20 mouse cellular contexts compared by ENCODE assay signal in genomic region chr4:133348051-133348775, GRCm38 (mm10). TPM values are rescaled to one million over a fixed set of nuclear protein-coding genes. Genes with fewer than 3 reads are reported as not detected.
A peak's percentile ranks its signal among the peaks of the same experiment; 100 is the strongest.
DNase-seq lines count a peak whose midpoint lies in the region; TF ChIP-seq lines count a peak whose summit lies in the region.
"Had no signal": no experiment of that assay in that cellular context is flagged by ENCODE, and none has a peak within 500 bp of the region (broad histone marks: within the 10 kb centered on the region; RNA-seq: fewer than 3 reads in every experiment).

No protein-coding gene starts in this region.

- no peaks in the 10 kb centered on the region for H3K36me3 ChIP-seq in thymus, adult 2 months (ENCODE audit: control insufficient read depth, insufficient read depth, low read length)
- H3K36me3 ChIP-seq in ES-Bruce4 (ENCODE audit: control insufficient read depth, insufficient read depth, low read length, poor library complexity, severe bottlenecking), result no peaks in the 10 kb centered on the region
- H3K36me3 ChIP-seq: embryonic facial prominence, embryonic 15.5 days; forebrain, embryonic 15.5 days; heart, embryonic 13.5 days; hindbrain, embryonic 13.5 days had no signal

- no peaks in the 10 kb centered on the region for H3K27me3 ChIP-seq in thymus, adult 2 months (ENCODE audit: control insufficient read depth, insufficient read depth, low read length)
- H3K27me3 ChIP-seq in ES-Bruce4 (ENCODE audit: control insufficient read depth, insufficient read depth, low read length, poor library complexity, severe bottlenecking), result no peaks in the 10 kb centered on the region
- H3K27me3 ChIP-seq: embryonic facial prominence, embryonic 15.5 days; heart, embryonic 13.5 days; hindbrain, embryonic 13.5 days; Patski had no signal

- no peak for DNase-seq in thymus, adult 2 months
- DNase-seq in thymus, postnatal 36 days, result no peak
- peak; percentile 91 for DNase-seq in R1 (ENCODE audit: low read depth, low spot score)
- DNase-seq in embryo, embryonic 9.5 days (ENCODE audit: extremely low spot score), result no peak
- no peak for DNase-seq in right cerebral cortex, postnatal 4 days
- DNase-seq in kidney, postnatal 4 days, result no peak
- DNase-seq: B cell, adult 2 months; cerebellum, adult 18-20 months; cerebellum, adult 9-11 months; cerebellum, postnatal 36 days; gastrocnemius, postnatal 36 days; heart, postnatal 4 days; kidney, adult 11 months had no signal

- H3K27ac ChIP-seq in thymus, adult 2 months (ENCODE audit: control insufficient read depth, insufficient read depth, low read length), result peak overlapping the region; percentile 27; the same call in 1 of the 2 replicates
- peak overlapping the region; percentile 80 for H3K27ac ChIP-seq in ES-Bruce4 (ENCODE audit: insufficient read depth, low read length)
- H3K27ac ChIP-seq: embryonic facial prominence, embryonic 15.5 days; forebrain, embryonic 15.5 days; heart, embryonic 13.5 days; hindbrain, embryonic 13.5 days; hindbrain, postnatal 0 days had no signal

- no peak overlapping the region for H3K4me3 ChIP-seq in thymus, adult 2 months (ENCODE audit: control insufficient read depth, insufficient read depth, low read length)
- H3K4me3 ChIP-seq in ES-Bruce4 (ENCODE audit: low read depth, low read length), result no peak overlapping the region
- H3K4me3 ChIP-seq: embryonic facial prominence, embryonic 15.5 days; forebrain, embryonic 15.5 days; heart, embryonic 13.5 days; hindbrain, embryonic 13.5 days had no signal

- no peaks in the 10 kb centered on the region for H3K9me3 ChIP-seq in ES-Bruce4 (replicated peaks; ENCODE audit: control insufficient read depth, insufficient read depth, low read length, poor library complexity, severe bottlenecking)
- H3K9me3 ChIP-seq: embryonic facial prominence, embryonic 15.5 days; forebrain, embryonic 15.5 days; heart, embryonic 13.5 days; hindbrain, embryonic 13.5 days had no signal

- TF ChIP-seq EP300 in ES-Bruce4 (IDR thresholded peaks at IDR 0.05; ENCODE audit: insufficient read depth, low read depth, low read length), result no peak

- whole genome bisulfite sequencing in thymus, adult 2 months, result 89% methylated on average over 5 of the region's 5 CpGs

- TF ChIP-seq CTCF in thymus, adult 2 months (IDR thresholded peaks at IDR 0.05; ENCODE audit: borderline replicate concordance, control insufficient read depth, extremely low read depth, insufficient read depth, low read length, poor library complexity), result no peak
- TF ChIP-seq CTCF in ES-Bruce4 (IDR thresholded peaks at IDR 0.05; ENCODE audit: low read depth, low read length), result no peak

- no peaks in the 10 kb centered on the region for H3K4me1 ChIP-seq in thymus, adult 2 months (replicated peaks; ENCODE audit: control insufficient read depth, insufficient read depth, low read length)
- no peaks in the 10 kb centered on the region for H3K4me1 ChIP-seq in ES-Bruce4 (ENCODE audit: control insufficient read depth, insufficient read depth, low read length)
- H3K4me1 ChIP-seq: embryonic facial prominence, embryonic 15.5 days; forebrain, embryonic 15.5 days; heart, embryonic 13.5 days; hindbrain, embryonic 13.5 days had no signal

- H3K9ac ChIP-seq in ES-Bruce4 (ENCODE audit: low read depth, poor library complexity, severe bottlenecking), result no peak overlapping the region; the same call in 1 of the 2 replicates
- H3K9ac ChIP-seq: embryonic facial prominence, embryonic 15.5 days; forebrain, embryonic 15.5 days; heart, embryonic 13.5 days; hindbrain, embryonic 13.5 days had no signal

- TF ChIP-seq POLR2A in thymus, adult 2 months (IDR thresholded peaks at IDR 0.05; ENCODE audit: control insufficient read depth, extremely low read depth, insufficient read depth, low read length, poor library complexity), result no peak
- TF ChIP-seq POLR2A in ES-Bruce4 (IDR thresholded peaks at IDR 0.05; ENCODE audit: insufficient read depth, low read length), result no peak

RNA-seq across cellular contexts. Expression of gene Wdtc1, which starts 5.1 kb away (rescaled TPM):
- 107 and 124 TPM in 2 replicates for polyA plus RNA-seq in thymus, adult 2 months (2012; rRNA removed)
- 69.2 and 71.5 TPM in 2 replicates for polyA plus RNA-seq in ES-Bruce4 (2011; ENCODE audit: insufficient read depth, insufficient read length, low read depth, missing spikeins)

RNA-seq across cellular contexts. Expression of gene Slc9a1, which starts 21.3 kb away (rescaled TPM):
- 77.9 and 89.8 TPM in 2 replicates for polyA plus RNA-seq in thymus, adult 2 months (2012; rRNA removed)
- polyA plus RNA-seq in ES-Bruce4 (2011; ENCODE audit: insufficient read depth, insufficient read length, low read depth, missing spikeins), result 18.4 and 21.4 TPM in 2 replicates
